Mouse (Mus musculus): Measurements from ENCODE around the gene Arid3a. TPM values are rescaled to one million over a fixed set of nuclear protein-coding genes. Genes with fewer than 3 reads are reported as not detected.

Arid3a gene
- polyA plus RNA-seq, 1 experiment, result 6.7 TPM

DNA sequence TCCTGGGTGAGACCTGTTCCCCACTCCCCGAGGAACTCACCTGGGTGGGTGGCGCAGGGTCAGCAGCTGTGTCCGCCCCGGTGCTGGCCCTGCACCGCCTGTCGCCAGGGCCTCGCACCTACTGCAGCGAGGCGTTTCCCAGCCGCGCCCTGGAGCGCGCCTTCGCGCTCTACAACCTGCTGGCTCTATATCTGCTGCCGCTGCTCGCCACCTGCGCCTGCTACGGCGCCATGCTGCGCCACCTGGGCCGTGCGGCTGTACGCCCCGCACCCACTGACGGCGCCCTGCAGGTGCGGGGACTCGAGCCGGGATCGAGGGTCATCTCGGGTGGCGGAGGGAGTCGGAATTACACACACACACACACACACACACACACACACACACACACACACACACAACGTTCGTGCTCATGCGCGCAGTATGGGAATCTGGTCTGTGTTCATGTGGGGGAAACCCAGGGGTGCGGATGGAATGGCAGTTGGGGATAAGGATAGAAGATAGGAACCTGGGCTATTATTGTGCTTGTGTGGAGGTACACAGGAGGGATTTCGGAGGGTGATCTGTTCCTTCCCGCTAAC lies 5.8 kb upstream of the Arid3a start, which contains the start of gene R3hdm4:
Gene R3hdm4, minus strand, starts transcription at position 251 of the 578 bp plus-strand sequence.
- H3K27ac ChIP-seq (ENCODE audit: insufficient read depth, low read depth, low read length), result no peak within 1 kb of the TSS
- TF ChIP-seq POLR2A (IDR thresholded peaks at IDR 0.05; ENCODE audit: low read depth, low read length) (no peak), CTCF (conservative IDR thresholded peaks at IDR 0.05; ENCODE audit: insufficient read depth, insufficient read length, low read depth, low read length) (no peak)

DNA sequence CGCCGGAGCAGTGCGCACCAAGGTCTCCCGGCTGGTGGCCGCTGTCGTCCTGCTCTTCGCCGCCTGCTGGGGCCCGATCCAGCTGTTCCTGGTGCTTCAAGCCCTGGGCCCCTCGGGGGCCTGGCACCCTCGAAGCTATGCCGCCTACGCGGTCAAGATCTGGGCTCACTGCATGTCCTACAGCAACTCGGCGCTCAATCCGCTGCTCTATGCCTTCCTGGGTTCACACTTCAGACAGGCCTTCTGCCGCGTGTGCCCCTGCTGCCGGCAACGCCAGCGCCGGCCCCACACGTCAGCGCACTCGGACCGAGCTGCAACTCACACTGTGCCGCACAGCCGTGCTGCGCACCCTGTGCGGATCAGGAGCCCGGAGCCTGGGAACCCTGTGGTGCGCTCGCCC lies 5.3 kb upstream of the Arid3a start:
- DNase-seq, result no peak
- 30% methylated on average over 34 of the region's 34 CpGs for WGBS
- no peak overlapping the region for H3K27ac ChIP-seq (ENCODE audit: insufficient read depth, low read depth, low read length)
- H3K4me3 ChIP-seq (ENCODE audit: insufficient read depth, low read depth, low read length), result no peak overlapping the region
- H3K27me3 ChIP-seq (replicated peaks; ENCODE audit: control insufficient read depth, insufficient read depth, low read length), result no peaks in the 10 kb centered on the region
- H3K36me3 ChIP-seq (ENCODE audit: control insufficient read depth, insufficient read depth, low read length), result no peaks in the 10 kb centered on the region
- H3K4me1 ChIP-seq (ENCODE audit: control insufficient read depth, insufficient read depth, low read length), result peaks cover 5% of the 10 kb centered on the region; the same call in 1 of the 2 replicates
- TF ChIP-seq POLR2A (IDR thresholded peaks at IDR 0.05; ENCODE audit: low read depth, low read length), result no peak
- TF ChIP-seq CTCF (conservative IDR thresholded peaks at IDR 0.05; ENCODE audit: insufficient read depth, insufficient read length, low read depth, low read length), result no peak

More for the DNA sequence above, 5.8 kb upstream of the Arid3a start, which contains the start of gene R3hdm4:
- H3K27me3 ChIP-seq (replicated peaks; ENCODE audit: control insufficient read depth, insufficient read depth, low read length), result no peaks in the 10 kb centered on the region
- no peak for DNase-seq
- no peak within 1 kb of the TSS for H3K4me3 ChIP-seq (ENCODE audit: insufficient read depth, low read depth, low read length)
- H3K4me1 ChIP-seq (ENCODE audit: control insufficient read depth, insufficient read depth, low read length), result peaks cover 7% of the 10 kb centered on the region
- H3K36me3 ChIP-seq (ENCODE audit: control insufficient read depth, insufficient read depth, low read length), result no peaks in the 10 kb centered on the region
- 19% methylated on average over 41 of the region's 41 CpGs for WGBS

DNA sequence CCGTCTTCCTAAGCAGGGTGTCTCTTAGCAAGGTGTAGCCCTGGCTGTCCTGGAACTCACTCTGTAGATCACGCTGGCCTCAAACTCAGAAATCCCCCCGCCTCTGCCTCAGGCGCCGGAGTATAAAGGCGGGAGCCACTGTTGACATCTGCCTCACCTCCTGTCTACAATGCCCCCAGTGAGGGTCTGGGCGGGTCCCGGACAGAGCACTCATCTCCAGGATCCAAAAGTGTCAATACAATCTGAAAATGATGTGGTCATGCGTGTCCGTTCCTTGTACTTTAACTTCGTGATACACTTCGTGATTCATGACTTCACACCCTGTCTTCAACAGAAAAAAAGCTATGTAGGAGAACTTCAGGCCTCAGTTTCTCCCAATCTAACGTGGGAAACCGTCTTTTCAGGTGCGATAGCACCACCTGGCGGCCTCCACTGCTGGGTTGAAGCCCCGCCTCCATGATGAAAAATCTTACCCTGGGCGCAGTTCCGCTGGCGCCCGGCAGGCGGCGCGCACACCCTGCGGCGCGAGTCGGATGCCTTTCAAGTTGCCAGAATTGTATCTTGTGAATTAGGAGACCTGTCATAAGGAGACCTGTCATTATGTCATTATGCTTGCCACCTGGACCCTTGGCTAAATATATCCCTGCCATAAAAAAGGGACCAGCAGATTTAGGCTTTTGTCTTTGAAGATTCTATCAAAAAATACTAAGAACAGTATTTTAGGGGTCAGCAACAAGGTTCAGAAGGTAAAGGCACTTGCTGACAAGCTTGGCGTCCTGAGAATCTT lies 1.7 kb upstream of the Arid3a start:
- DNase-seq, result peak; percentile 95
- TF ChIP-seq CTCF (conservative IDR thresholded peaks at IDR 0.05; ENCODE audit: insufficient read depth, insufficient read length, low read depth, low read length) (peak; percentile 98), POLR2A (IDR thresholded peaks at IDR 0.05; ENCODE audit: low read depth, low read length) (no peak)
- 13% methylated on average over 29 of the region's 29 CpGs for WGBS
- no peaks in the 10 kb centered on the region for H3K27me3 ChIP-seq (replicated peaks; ENCODE audit: control insufficient read depth, insufficient read depth, low read length)
- H3K4me3 ChIP-seq (ENCODE audit: insufficient read depth, low read depth, low read length), result no peak overlapping the region
- no peaks in the 10 kb centered on the region for H3K36me3 ChIP-seq (ENCODE audit: control insufficient read depth, insufficient read depth, low read length)
- H3K27ac ChIP-seq (ENCODE audit: insufficient read depth, low read depth, low read length), result no peak overlapping the region
- H3K4me1 ChIP-seq (ENCODE audit: control insufficient read depth, insufficient read depth, low read length), result 0 out of 2 replicates have a peak, but pooled peaks cover 2% of the 10 kb centered on the region

DNA sequence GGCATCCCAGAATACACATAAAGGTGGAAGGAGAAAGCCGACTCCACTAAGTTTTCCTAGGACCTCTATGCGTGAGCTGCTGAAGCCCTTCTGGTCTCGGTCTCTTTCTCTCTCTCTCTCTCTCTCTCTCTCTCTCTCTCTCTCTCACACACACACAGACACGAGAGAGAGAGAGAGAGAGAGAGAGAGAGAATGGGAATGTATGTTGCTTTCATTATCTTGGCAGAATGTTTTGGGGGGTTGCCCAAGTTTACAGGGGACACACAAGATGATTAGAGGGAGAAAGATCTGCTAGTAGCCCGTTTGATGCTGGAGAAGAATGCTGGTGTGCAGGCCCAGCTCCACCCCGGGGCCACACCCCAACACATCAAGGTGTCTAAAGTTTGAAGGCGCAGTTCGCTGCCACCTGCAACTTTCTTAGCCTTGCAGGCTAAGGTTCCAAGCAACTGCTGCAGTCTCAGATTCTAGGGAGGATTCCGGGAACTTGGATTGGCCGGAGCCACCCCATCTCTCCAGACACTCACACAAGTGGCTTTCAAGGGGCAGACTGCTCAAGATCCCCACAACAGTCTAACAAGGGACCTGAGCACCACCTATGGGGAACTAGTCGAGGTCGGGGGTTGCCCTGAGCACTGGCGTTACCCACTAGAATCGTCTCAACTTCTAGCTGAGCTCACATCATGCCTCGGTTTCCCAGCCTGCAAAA lies 905 bp upstream of the Arid3a start:
- H3K4me1 ChIP-seq (ENCODE audit: control insufficient read depth, insufficient read depth, low read length), result 0 out of 2 replicates have a peak, but pooled peaks cover 2% of the 10 kb centered on the region
- 12% methylated on average over 15 of the region's 15 CpGs for WGBS
- TF ChIP-seq CTCF (conservative IDR thresholded peaks at IDR 0.05; ENCODE audit: insufficient read depth, insufficient read length, low read depth, low read length) (no peak), POLR2A (IDR thresholded peaks at IDR 0.05; ENCODE audit: low read depth, low read length) (no peak)
- H3K27ac ChIP-seq (ENCODE audit: insufficient read depth, low read depth, low read length), result peak overlapping the region; percentile 30; the same call in 1 of the 2 replicates
- peak overlapping the region; percentile 99 for H3K4me3 ChIP-seq (ENCODE audit: insufficient read depth, low read depth, low read length)
- H3K27me3 ChIP-seq (replicated peaks; ENCODE audit: control insufficient read depth, insufficient read depth, low read length), result no peaks in the 10 kb centered on the region
- H3K36me3 ChIP-seq (ENCODE audit: control insufficient read depth, insufficient read depth, low read length), result no peaks in the 10 kb centered on the region
- DNase-seq, result no peak

DNA sequence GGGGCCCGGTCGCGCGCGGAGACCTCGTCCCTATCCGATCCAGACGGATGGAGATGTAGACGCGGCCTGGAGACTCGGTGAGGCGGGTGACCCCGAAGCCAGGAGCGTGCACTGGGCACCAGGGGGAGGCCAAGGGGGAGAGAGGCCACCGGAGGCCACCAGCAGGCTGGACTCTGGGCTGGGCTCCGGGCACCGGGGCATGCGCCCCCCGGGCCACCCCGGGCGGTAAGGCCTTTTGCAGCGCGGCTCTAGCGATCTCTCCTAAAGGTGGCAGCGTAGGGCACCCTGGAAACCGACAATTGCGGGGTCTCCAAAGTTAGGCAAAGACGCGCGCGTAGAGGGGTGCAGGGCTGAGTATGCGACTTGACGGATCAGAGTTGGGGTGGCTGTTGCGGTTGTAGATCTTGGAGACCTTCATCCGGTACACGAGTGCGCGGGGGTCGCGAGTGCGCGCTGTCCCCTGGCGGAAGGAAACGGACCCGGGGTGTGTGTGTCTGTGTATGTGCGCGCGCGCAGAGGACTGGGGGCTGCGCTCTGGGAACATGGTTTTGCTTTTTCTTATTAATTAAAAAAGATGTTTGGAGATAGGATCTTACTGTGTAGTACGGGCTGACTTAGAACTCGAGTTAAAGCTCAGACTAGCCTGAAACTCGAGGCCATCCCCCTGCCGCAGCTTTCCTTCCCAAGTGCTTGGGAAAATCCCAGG lies 634 bp downstream of the Arid3a start:
- under 1% methylated on average over 54 of the region's 54 CpGs for WGBS
- Histone ChIP-seq H3K36me3 (ENCODE audit: control insufficient read depth, insufficient read depth, low read length) (no peaks in the 10 kb centered on the region), H3K4me1 (ENCODE audit: control insufficient read depth, insufficient read depth, low read length) (0 out of 2 replicates have a peak, but pooled peaks cover 2% of the 10 kb centered on the region), H3K27ac (ENCODE audit: insufficient read depth, low read depth, low read length) (peak overlapping the region; percentile 97), H3K27me3 (replicated peaks; ENCODE audit: control insufficient read depth, insufficient read depth, low read length) (no peaks in the 10 kb centered on the region), H3K4me3 (ENCODE audit: insufficient read depth, low read depth, low read length) (peak overlapping the region; percentile 99)
- peak; percentile 61 for DNase-seq
- 0 out of 2 replicates have a peak, but pooled peaks have one; percentile 1 for TF ChIP-seq CTCF (conservative IDR thresholded peaks at IDR 0.05; ENCODE audit: insufficient read depth, insufficient read length, low read depth, low read length)
- no peak for TF ChIP-seq POLR2A (IDR thresholded peaks at IDR 0.05; ENCODE audit: low read depth, low read length)

DNA sequence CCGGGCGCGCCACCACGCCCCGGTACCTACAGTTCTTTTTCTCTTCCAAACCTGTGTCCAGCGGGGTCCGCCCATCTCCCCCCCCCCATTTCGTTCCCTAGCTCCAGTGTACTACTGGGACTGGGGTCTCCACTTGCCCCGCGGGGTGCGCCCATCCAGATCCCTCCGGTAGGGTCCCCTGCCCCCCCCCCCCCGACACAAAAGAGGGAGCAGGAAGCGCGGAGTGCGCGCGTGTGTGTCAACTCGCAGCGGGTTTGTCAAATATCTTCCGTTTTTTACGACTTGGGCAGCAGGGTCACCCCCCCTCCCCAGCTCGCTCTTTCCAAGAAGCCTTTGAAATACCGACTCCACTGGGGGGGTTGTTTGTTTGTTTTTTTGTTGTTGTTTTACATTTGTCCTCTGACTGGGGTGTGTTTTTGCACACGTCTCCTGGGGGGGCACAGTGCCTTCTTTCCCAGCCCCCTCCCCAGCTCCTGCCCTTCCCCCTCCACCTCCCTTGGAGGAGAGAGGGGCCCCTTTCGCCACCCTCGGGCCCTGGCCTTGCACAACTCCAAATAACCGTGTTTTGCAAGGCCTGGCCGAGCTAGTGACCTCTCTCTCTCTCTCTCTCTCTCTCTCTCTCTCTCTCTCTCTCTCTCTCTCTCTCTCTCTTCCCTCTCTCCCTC lies 1.3 kb downstream of the Arid3a start:
- Histone ChIP-seq H3K27me3 (replicated peaks; ENCODE audit: control insufficient read depth, insufficient read depth, low read length) (no peaks in the 10 kb centered on the region), H3K4me3 (ENCODE audit: insufficient read depth, low read depth, low read length) (peak overlapping the region; percentile 99), H3K36me3 (ENCODE audit: control insufficient read depth, insufficient read depth, low read length) (no peaks in the 10 kb centered on the region), H3K27ac (ENCODE audit: insufficient read depth, low read depth, low read length) (peak overlapping the region; percentile 97), H3K4me1 (ENCODE audit: control insufficient read depth, insufficient read depth, low read length) (0 out of 2 replicates have a peak, but pooled peaks cover 2% of the 10 kb centered on the region)
- DNase-seq, result peak; percentile 60
- no peak for TF ChIP-seq CTCF (conservative IDR thresholded peaks at IDR 0.05; ENCODE audit: insufficient read depth, insufficient read length, low read depth, low read length)
- no peak for TF ChIP-seq POLR2A (IDR thresholded peaks at IDR 0.05; ENCODE audit: low read depth, low read length)
- WGBS, result 2% methylated on average over 29 of the region's 29 CpGs
